Mouse (Mus musculus) liver, postnatal 0 days (tissue): Measurements from ENCODE around the gene Clpx.

ENCODE experiments used
- CTCF ChIP-seq: sonication (generic); IDR thresholded peaks from 2 replicates; pipeline ENCODE4 v1.5.1; 2016; ENCODE audit warnings: antibody characterized with exemption, low read depth
- EP300 ChIP-seq: IDR thresholded peaks from 2 replicates; pipeline ENCODE4 v1.6.1; 2016; ENCODE audit warnings: antibody characterized with exemption, low read depth, mild to moderate bottlenecking

- TF ChIP-seq CTCF (no peak), EP300 (no peak)
Measured at GRCm38 (mm10) chr9:65365721-65366120, 71.7 kb downstream of the Clpx start.
